Mouse (Mus musculus): ENCODE data around the gene Ppard.
A peak's percentile ranks its signal among the peaks of the same experiment; 100 is the strongest.

Ppard gene

DNA sequence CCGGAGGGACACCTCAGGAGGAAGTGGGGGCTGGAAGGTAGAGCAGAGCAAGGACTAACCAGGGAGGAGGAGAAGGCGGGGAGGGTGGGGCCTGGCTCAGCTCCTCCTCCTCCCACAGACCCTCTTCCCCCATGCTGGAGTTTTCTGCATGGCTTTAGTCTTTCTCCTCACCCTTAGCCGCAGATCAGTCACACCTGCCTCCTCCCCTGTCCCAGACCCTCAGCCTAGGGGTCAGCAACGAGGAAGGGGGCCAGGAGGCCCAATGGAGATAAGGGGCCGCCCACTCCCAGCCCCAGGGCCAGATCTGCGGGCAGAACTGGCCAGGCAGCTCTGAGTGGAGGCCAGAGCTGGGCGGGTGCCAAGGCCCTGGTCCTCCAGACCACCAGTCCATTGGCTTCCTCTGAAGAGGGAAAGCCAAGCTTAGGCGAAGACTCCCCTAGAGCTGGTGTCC is 112.8 kb downstream of the Ppard start:
- no peak for DNase-seq

DNA sequence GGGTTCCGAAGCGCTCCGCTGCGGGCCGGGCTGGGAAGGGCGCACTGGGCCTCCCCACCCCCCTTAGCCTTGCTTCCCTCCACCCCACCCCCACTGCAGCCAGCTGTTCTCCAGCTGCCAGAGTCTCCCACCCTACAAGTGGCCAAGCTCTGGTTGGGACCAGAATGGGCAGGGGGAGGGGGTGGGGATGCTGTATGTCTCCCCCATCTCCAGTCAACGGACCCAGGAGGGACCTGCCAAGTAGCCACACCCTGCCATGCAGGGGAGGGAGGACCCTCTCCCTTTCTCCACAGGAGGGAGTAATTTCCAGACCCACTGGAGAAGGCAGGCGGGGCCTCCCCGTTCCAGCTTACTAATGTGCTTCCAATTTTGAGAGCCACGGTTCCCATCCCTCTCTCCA is 113.4 kb downstream of the Ppard start:
- no peak for DNase-seq

DNA sequence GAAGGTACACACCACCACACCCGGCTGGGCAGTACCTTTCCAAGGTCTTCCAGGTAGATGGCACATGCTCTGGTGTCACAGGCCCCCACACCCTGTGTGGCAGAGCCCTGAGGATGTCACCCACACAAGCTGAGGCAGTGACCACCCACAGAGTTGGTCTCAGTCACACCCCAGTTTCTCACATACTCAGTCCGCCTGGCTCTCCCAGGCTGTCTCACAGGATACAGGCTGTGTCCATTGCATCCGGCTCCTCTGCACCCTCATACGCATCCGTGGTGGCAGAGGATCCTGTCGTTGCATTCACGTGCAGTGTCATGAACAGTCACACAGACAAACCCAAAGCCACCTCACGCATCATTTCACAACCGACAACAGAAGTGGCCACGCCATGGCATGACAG is 114.8 kb downstream of the Ppard start:
- no peak for DNase-seq

DNA sequence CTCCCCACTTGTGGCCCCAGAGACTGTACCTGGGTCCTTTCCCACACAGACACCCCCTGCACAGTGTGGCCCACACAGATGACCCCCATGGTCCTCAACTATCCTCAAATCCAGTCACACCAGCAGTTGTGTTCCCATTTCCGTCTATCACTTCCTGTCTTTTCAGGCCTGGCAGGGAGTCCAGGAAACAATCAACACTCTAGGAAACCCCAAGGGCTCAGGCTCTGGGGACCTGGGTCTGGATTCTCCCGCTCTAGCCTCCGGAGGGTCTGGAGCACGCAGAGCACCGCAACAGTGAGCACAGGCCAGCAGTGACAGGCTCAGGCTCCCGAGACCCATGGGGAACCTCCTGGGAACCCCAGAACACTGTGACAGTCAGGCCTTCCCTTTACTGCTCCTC is 115.7 kb downstream of the Ppard start:
- no peak for DNase-seq

DNA sequence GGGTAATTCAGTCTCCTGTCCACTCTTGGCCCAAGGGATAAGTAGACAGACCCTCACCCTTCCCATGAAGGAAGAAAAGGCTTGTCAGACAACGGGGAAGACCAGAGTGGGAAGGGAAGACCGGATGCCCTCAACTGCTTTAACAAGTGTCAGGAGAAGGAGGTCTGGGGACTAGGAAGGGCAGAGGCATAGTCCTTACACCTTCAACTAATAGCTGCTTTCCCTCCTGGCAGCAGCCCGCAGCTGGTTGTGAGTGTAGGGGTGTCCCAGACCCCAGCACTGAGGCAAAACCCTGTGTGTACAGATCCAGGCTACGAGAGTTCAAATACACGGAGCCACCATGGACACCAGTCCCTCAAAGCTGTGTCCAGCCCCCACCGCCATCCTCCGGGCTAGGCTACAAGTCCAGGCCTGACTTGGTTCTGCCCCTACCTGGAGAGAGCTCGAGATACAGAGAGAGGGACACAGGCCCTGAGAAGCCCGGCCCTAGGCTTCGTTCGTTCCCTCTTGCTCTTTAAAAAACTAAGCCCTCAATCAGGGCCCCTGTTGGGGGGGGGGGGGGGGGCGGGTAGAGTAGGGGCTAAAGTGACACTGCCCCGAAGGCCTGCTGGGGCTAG is 116.9 kb downstream of the Ppard start:
- no peak for DNase-seq

DNA sequence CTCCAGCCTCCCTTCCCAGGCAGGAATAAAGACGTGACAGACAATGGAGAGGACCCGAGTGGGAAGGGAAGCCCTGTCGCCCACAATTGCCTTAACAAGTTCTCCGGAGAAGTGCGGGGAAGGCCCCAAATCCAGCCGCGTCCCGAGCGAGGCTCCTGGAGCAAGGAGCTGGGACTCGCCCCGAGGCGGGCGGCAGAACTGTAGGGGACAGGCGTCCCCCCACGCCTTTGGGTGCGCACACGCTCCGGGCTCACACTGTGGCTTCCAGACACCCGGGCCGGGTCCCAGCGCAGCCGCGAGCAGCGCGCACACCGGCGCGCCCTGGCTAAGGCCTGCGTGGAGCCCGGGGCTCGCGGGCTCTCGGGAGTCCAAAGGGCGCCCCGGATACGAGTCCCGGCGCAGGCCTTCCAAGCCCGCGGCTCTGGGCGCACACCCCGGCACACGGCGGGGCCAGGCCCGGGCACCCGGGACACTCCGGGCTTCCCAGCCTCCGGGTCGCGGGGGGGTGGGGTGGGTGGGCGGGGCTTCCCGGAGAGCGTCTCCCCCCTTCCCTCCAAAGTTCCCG is 117.5 kb downstream of the Ppard start:
- DNase-seq = peak in 1 of 2 experiments; percentile 42

DNA sequence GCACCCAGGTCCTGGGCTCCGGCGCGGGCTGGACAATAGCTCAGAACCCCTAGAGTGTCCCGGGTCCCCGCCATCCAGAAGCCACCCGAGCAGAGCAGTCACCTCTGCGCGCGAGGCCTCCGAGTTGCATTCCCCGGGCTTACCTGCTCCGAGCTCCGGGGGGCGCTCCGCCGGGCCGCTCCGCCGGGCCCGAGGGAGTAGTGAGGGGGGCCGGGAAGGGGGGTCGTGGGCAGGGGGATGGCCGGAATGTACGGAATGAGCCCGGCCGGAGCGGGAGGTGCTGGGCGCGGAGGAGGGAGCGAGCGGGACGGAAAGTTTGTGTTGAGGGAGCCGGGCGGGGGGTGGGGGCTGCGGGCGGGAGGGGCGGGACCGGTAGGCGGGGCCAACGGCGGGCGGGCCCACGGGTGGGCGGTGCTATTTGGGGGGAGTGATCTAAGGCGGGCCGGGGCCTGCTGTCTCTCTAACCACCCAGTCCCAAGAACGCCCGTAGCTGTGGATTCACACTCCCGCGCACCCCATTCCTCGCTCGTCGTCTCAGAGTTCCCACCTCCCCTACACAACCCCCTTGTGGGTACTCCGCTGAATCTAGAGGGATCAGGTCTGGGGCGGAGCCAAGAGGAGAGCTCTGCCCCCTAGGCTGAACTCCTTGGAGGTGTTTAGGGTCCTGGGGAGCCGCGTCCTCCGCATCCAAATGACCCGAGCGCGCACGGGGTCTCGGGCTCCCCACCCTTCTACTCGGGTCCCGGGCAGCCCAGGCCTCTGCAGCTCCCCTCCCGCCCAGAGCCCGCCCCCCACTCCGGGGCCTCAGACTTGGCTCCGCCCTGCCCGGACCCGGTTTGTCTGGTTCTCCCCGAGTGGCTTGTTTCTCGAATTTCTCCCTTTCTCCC is 118.2 kb downstream of the Ppard start, which contains the start of gene Tead3:
Gene Tead3 (minus strand): TSS at position 352 of the 887 bp plus-strand sequence.
- DNase-seq = peak; percentile 79 to 84
